Mouse (Mus musculus): Measurements from ENCODE around the gene Sorbs2. TPM values are rescaled to one million over a fixed set of nuclear protein-coding genes. Genes with fewer than 3 reads are reported as not detected.

The Sorbs2 gene
- total RNA-seq, 2 experiments from 2014 or later, result 0.32 TPM; not detected in 1

GRCm38 (mm10) chr8:45570117-45570516, 62.5 kb downstream of the Sorbs2 start:
- ATAC-seq (replicated peaks; ENCODE audit: poor library complexity), result no peak

GRCm38 (mm10) chr8:45579714-45580543, 72.3 kb downstream of the Sorbs2 start:
- no peak for ATAC-seq (replicated peaks; ENCODE audit: poor library complexity)

- ATAC-seq (replicated peaks; ENCODE audit: poor library complexity), result no peak
Observed at GRCm38 (mm10) chr8:45580544-45580866, 72.9 kb downstream of the Sorbs2 start.

GRCm38 (mm10) chr8:45583856-45584255, 76.3 kb downstream of the Sorbs2 start:
- ATAC-seq (replicated peaks; ENCODE audit: poor library complexity), result no peak

- ATAC-seq (replicated peaks; ENCODE audit: poor library complexity), result no peak
Observed at GRCm38 (mm10) chr8:45584390-45585052, 76.9 kb downstream of the Sorbs2 start.

GRCm38 (mm10) chr8:45585158-45585557, 77.6 kb downstream of the Sorbs2 start:
- ATAC-seq (replicated peaks; ENCODE audit: poor library complexity), result no peak

GRCm38 (mm10) chr8:45587011-45587410, 79.4 kb downstream of the Sorbs2 start:
- ATAC-seq (replicated peaks; ENCODE audit: poor library complexity), result no peak

- no peak for ATAC-seq (replicated peaks; ENCODE audit: poor library complexity)
Observed at GRCm38 (mm10) chr8:45591888-45592287, 84.3 kb downstream of the Sorbs2 start.

GRCm38 (mm10) chr8:45593711-45594110, 86.1 kb downstream of the Sorbs2 start:
- no peak for ATAC-seq (replicated peaks; ENCODE audit: poor library complexity)

GRCm38 (mm10) chr8:45595983-45596382, 88.4 kb downstream of the Sorbs2 start:
- no peak for ATAC-seq (replicated peaks; ENCODE audit: poor library complexity)

- ATAC-seq (replicated peaks; ENCODE audit: poor library complexity), result no peak
Observed at GRCm38 (mm10) chr8:45596591-45596990, 89.0 kb downstream of the Sorbs2 start.

GRCm38 (mm10) chr8:45597631-45598420, 90.2 kb downstream of the Sorbs2 start:
- no peak for ATAC-seq (replicated peaks; ENCODE audit: poor library complexity)

GRCm38 (mm10) chr8:45598883-45599282, 91.3 kb downstream of the Sorbs2 start:
- ATAC-seq (replicated peaks; ENCODE audit: poor library complexity), result no peak

- no peak for ATAC-seq (replicated peaks; ENCODE audit: poor library complexity)
Observed at GRCm38 (mm10) chr8:45602019-45602418, 94.4 kb downstream of the Sorbs2 start.

GRCm38 (mm10) chr8:45605419-45605818, 97.8 kb downstream of the Sorbs2 start:
- ATAC-seq (replicated peaks; ENCODE audit: poor library complexity), result no peak

GRCm38 (mm10) chr8:45607012-45607411, 99.4 kb downstream of the Sorbs2 start:
- no peak for ATAC-seq (replicated peaks; ENCODE audit: poor library complexity)

- ATAC-seq (replicated peaks; ENCODE audit: poor library complexity), result no peak
Observed at GRCm38 (mm10) chr8:45608413-45608812, 100.8 kb downstream of the Sorbs2 start.

GRCm38 (mm10) chr8:45610426-45611215, 103.0 kb downstream of the Sorbs2 start:
- ATAC-seq (replicated peaks; ENCODE audit: poor library complexity), result no peak

- no peak for ATAC-seq (replicated peaks; ENCODE audit: poor library complexity)
Observed at GRCm38 (mm10) chr8:45611320-45611719, 103.7 kb downstream of the Sorbs2 start.

GRCm38 (mm10) chr8:45614610-45615009, 107.0 kb downstream of the Sorbs2 start:
- no peak for ATAC-seq (replicated peaks; ENCODE audit: poor library complexity)

GRCm38 (mm10) chr8:45615050-45615449, 107.5 kb downstream of the Sorbs2 start:
- no peak for ATAC-seq (replicated peaks; ENCODE audit: poor library complexity)

Measured in megakaryocyte progenitor cell, adult 5-6 weeks (primary cell).